Mouse (Mus musculus) E14TG2a.4 (cell line): Measurements from ENCODE around the gene Met.

ENCODE experiments used
- CTCF ChIP-seq: conservative IDR thresholded peaks from 2 replicates; pipeline ENCODE4 v1.5.1; 2014; ENCODE audit warnings: low read length
- NANOG ChIP-seq: IDR thresholded peaks from 2 replicates; pipeline ENCODE4 v1.6.1; 2014; ENCODE audit warnings: borderline replicate concordance, low read length, mixed read lengths
- POU5F1 ChIP-seq: IDR thresholded peaks from 2 replicates; pipeline ENCODE4 v1.6.1; 2014; ENCODE audit warnings: low read length, borderline replicate concordance

- TF ChIP-seq CTCF (no peak), POU5F1 (no peak), NANOG (no peak)
Measured at GRCm38 (mm10) chr6:17555719-17556118, 92.1 kb downstream of the Met start.
